Comparison of ENCODE assay signal across 27 mouse cellular contexts in the genomic region with DNA sequence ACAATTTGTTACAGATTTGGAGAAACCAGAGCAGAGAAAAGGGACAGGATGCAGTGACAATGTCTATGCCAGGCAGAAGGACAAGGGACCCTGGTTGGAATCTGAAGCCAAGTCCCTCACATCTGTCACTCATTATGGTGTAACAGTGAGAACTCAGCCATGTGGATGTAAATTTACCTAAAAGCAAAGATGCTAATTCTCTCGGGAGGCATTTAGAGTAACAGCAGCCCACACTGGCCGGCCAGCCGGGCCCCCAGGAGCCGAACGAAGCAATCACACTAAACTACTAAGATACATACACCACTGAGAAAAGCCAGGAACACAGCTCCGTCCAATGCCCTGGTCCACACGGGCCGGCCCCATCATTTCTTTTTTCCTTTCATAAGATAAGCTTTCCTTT.
DNase-seq lines count a peak whose midpoint lies in the region; ATAC-seq and TF ChIP-seq lines count a peak whose summit lies in the region.
"Had no signal": no experiment of that assay in that cellular context is flagged by ENCODE, and none has a peak within 500 bp of the region (broad histone marks: within the 10 kb centered on the region; RNA-seq: fewer than 3 reads in every experiment).

No protein-coding gene starts in this region.

- H3K27ac ChIP-seq in testis, adult 2 months (ENCODE audit: control insufficient read depth, insufficient read depth, low read depth, low read length), result no peak overlapping the region
- 0 out of 2 replicates have a peak overlapping the region, but pooled peaks have one; percentile 19 for H3K27ac ChIP-seq in embryonic facial prominence, embryonic 10.5 days (replicated peaks)
- H3K27ac ChIP-seq in limb, embryonic 11.5 days (replicated peaks; ENCODE audit: low read depth, low read length), result no peak overlapping the region; the same call in 1 of the 2 replicates
- no peak overlapping the region for H3K27ac ChIP-seq in midbrain, embryonic 10.5 days (replicated peaks)
- H3K27ac ChIP-seq: forebrain, embryonic 10.5 days; hindbrain, postnatal 0 days; layer of hippocampus, adult 2 months; limb, embryonic 15.5 days; liver, embryonic 14.5 days; midbrain, embryonic 15.5 days; neural tube, embryonic 13.5 days; stomach, embryonic 15.5 days had no signal

- no peak for TF ChIP-seq POLR2A in testis, adult 2 months (IDR thresholded peaks at IDR 0.05; ENCODE audit: control insufficient read depth, low read depth, low read length)

- TF ChIP-seq CTCF in testis, adult 2 months (IDR thresholded peaks at IDR 0.05; ENCODE audit: control insufficient read depth, insufficient read depth, insufficient replicate concordance, low read depth, low read length), result no peak

- 27% methylated on average over 8 of the region's 8 CpGs for WGBS in embryonic facial prominence, embryonic 10.5 days
- WGBS in limb, embryonic 11.5 days, result 21% methylated on average over 8 of the region's 8 CpGs
- WGBS in midbrain, embryonic 10.5 days, result 66% methylated on average over 8 of the region's 8 CpGs

- no peak for ATAC-seq in limb, embryonic 11.5 days (ENCODE audit: insufficient number of reproducible peaks, low FRiP score, low TSS enrichment, low read depth)
- ATAC-seq: activated CD4-positive, CD25-positive, alpha-beta regulatory T cell, adult 4 months; hindbrain, postnatal 0 days; intestine, embryonic 16.5 days; midbrain, embryonic 15.5 days had no signal

- no peak for DNase-seq in testis, postnatal 14 days (ENCODE audit: low spot score)
- peak; percentile 70 for DNase-seq in embryonic facial prominence, embryonic 10.5 days (ENCODE audit: low spot score)
- DNase-seq in limb, embryonic 11.5 days (ENCODE audit: low spot score), result peak; percentile 53
- DNase-seq in midbrain, embryonic 10.5 days (ENCODE audit: low spot score), result no peak
- DNase-seq in cerebellum, postnatal 25 days, result no peak
- DNase-seq in thymus, postnatal 25 days, result no peak
- DNase-seq: adrenal gland, adult 8-10 months; cerebellum, adult 2 months; kidney, adult 9 months; kidney, postnatal 14 days; layer of hippocampus, postnatal 36 days; lung, embryonic 14.5 days; right cerebral cortex, adult 18-20 months; right cerebral cortex, postnatal 4 days had no signal

- no peaks in the 10 kb centered on the region for H3K9me3 ChIP-seq in embryonic facial prominence, embryonic 10.5 days
- H3K9me3 ChIP-seq in limb, embryonic 11.5 days (ENCODE audit: control insufficient read depth, low read length), result no peaks in the 10 kb centered on the region
- no peaks in the 10 kb centered on the region for H3K9me3 ChIP-seq in midbrain, embryonic 10.5 days (replicated peaks)
- H3K9me3 ChIP-seq: forebrain, embryonic 10.5 days; limb, embryonic 15.5 days; midbrain, embryonic 15.5 days; neural tube, embryonic 13.5 days; stomach, embryonic 15.5 days had no signal

- H3K4me2 ChIP-seq in limb, embryonic 11.5 days (ENCODE audit: low read depth, severe bottlenecking), result no peak overlapping the region
- H3K4me2 ChIP-seq: heart, embryonic 11.5 days; limb, embryonic 15.5 days; lung, embryonic 14.5 days; midbrain, embryonic 15.5 days; neural tube, embryonic 13.5 days; stomach, embryonic 15.5 days had no signal

- no peaks in the 10 kb centered on the region for H3K27me3 ChIP-seq in testis, adult 2 months (ENCODE audit: control insufficient read depth, insufficient read depth, low read length)
- H3K27me3 ChIP-seq in embryonic facial prominence, embryonic 10.5 days (replicated peaks; ENCODE audit: low read depth, poor library complexity, severe bottlenecking), result no peaks in the 10 kb centered on the region
- no peaks in the 10 kb centered on the region for H3K27me3 ChIP-seq in limb, embryonic 11.5 days (ENCODE audit: control insufficient read depth, insufficient read depth, low read length)
- H3K27me3 ChIP-seq in midbrain, embryonic 10.5 days (ENCODE audit: low read depth, poor library complexity, severe bottlenecking), result no peaks in the 10 kb centered on the region
- H3K27me3 ChIP-seq: limb, embryonic 15.5 days; midbrain, embryonic 15.5 days; neural tube, embryonic 13.5 days; stomach, embryonic 15.5 days had no signal

- no peaks in the 10 kb centered on the region; the same call in 1 of the 2 replicates for H3K4me1 ChIP-seq in testis, adult 2 months (ENCODE audit: control insufficient read depth, insufficient read depth, low read length)
- peaks cover 27% of the 10 kb centered on the region for H3K4me1 ChIP-seq in embryonic facial prominence, embryonic 10.5 days
- H3K4me1 ChIP-seq in limb, embryonic 11.5 days (ENCODE audit: control insufficient read depth, insufficient read depth, low read length), result peaks cover 11% of the 10 kb centered on the region
- 0 out of 2 replicates have a peak, but pooled peaks cover 2% of the 10 kb centered on the region for H3K4me1 ChIP-seq in midbrain, embryonic 10.5 days
- H3K4me1 ChIP-seq: midbrain, embryonic 15.5 days; stomach, embryonic 15.5 days had no signal

- peak overlapping the region; percentile 17 for H3K4me3 ChIP-seq in testis, adult 2 months (ENCODE audit: control insufficient read depth, low read depth, low read length)
- no peak overlapping the region for H3K4me3 ChIP-seq in embryonic facial prominence, embryonic 10.5 days
- H3K4me3 ChIP-seq in limb, embryonic 11.5 days (ENCODE audit: low read depth, low read length), result no peak overlapping the region
- H3K4me3 ChIP-seq in midbrain, embryonic 10.5 days, result no peak overlapping the region
- H3K4me3 ChIP-seq: forebrain, embryonic 10.5 days; layer of hippocampus, adult 2 months; limb, embryonic 15.5 days; midbrain, embryonic 15.5 days; myocyte; neural tube, embryonic 13.5 days; stomach, embryonic 15.5 days had no signal

- H3K36me3 ChIP-seq in testis, adult 2 months (ENCODE audit: control insufficient read depth, insufficient read depth, low read length), result no peaks in the 10 kb centered on the region
- no peaks in the 10 kb centered on the region for H3K36me3 ChIP-seq in embryonic facial prominence, embryonic 10.5 days (replicated peaks)
- no peaks in the 10 kb centered on the region for H3K36me3 ChIP-seq in limb, embryonic 11.5 days (ENCODE audit: control insufficient read depth, insufficient read depth, low read length)
- H3K36me3 ChIP-seq in midbrain, embryonic 10.5 days, result no peaks in the 10 kb centered on the region
- H3K36me3 ChIP-seq: forebrain, embryonic 10.5 days; limb, embryonic 15.5 days; midbrain, embryonic 15.5 days; neural tube, embryonic 13.5 days; stomach, embryonic 15.5 days had no signal

- peak overlapping the region; percentile 17; the same call in 1 of the 2 replicates for H3K9ac ChIP-seq in limb, embryonic 11.5 days (ENCODE audit: low read length)
- H3K9ac ChIP-seq: limb, embryonic 15.5 days; liver, embryonic 14.5 days; lung, embryonic 14.5 days; midbrain, embryonic 15.5 days; neural tube, embryonic 13.5 days; stomach, embryonic 15.5 days had no signal

Comparison
In these comparisons a context has a peak if more than half of its experiments do, and no peak if none do; other contexts are left out.
1. DNase-seq: peak in embryonic facial prominence, embryonic 10.5 days (single experiment) and limb, embryonic 11.5 days (single experiment); none in testis, postnatal 14 days (single experiment), midbrain, embryonic 10.5 days (single experiment), cerebellum, postnatal 25 days (0 of 2) and thymus, postnatal 25 days (single experiment).